Comparison of ENCODE assay signal across 11 mouse cellular contexts in genomic region chr7:91601307-91601706, GRCm38 (mm10).
DNase-seq lines count a peak whose midpoint lies in the region; ATAC-seq and TF ChIP-seq lines count a peak whose summit lies in the region.
"Had no signal": no experiment of that assay in that cellular context is flagged by ENCODE, and none has a peak within 500 bp of the region (broad histone marks: within the 10 kb centered on the region; RNA-seq: fewer than 3 reads in every experiment).

No protein-coding gene starts in this region.

- no peak for ATAC-seq in liver, embryonic 14.5 days (ENCODE audit: insufficient read depth)
- ATAC-seq in liver, embryonic 11.5 days (replicated peaks; ENCODE audit: low FRiP score): no peak
- peak; percentile 81 for ATAC-seq in common myeloid progenitor, adult 5-6 weeks (replicated peaks; ENCODE audit: low read depth, poor library complexity, severe bottlenecking)

- no peak for TF ChIP-seq EP300 in liver, embryonic 14.5 days (IDR thresholded peaks at IDR 0.05; ENCODE audit: low read depth)

- H3K27ac ChIP-seq in liver, embryonic 14.5 days: no peak overlapping the region
- no peak overlapping the region for H3K27ac ChIP-seq in liver, embryonic 11.5 days (ENCODE audit: low read depth, low read length)
- H3K27ac ChIP-seq: heart, embryonic 15.5 days; limb, embryonic 13.5 days had no signal

- no peak overlapping the region for H3K9ac ChIP-seq in liver, embryonic 14.5 days (replicated peaks)
- no peak overlapping the region for H3K9ac ChIP-seq in liver, embryonic 11.5 days (ENCODE audit: low read depth, low read length)
- H3K9ac ChIP-seq: heart, embryonic 15.5 days; limb, embryonic 13.5 days had no signal

- H3K9me3 ChIP-seq in liver, embryonic 14.5 days (ENCODE audit: control insufficient read depth, low read length): no peaks in the 10 kb centered on the region
- no peaks in the 10 kb centered on the region for H3K9me3 ChIP-seq in liver, embryonic 11.5 days (ENCODE audit: control insufficient read depth, low read length)
- H3K9me3 ChIP-seq: heart, embryonic 15.5 days; limb, embryonic 13.5 days had no signal

- no peaks in the 10 kb centered on the region for H3K36me3 ChIP-seq in liver, embryonic 14.5 days (replicated peaks; ENCODE audit: control insufficient read depth, insufficient read depth, low read depth)
- H3K36me3 ChIP-seq in liver, embryonic 11.5 days (ENCODE audit: control insufficient read depth, insufficient read depth, low read length): no peaks in the 10 kb centered on the region
- H3K36me3 ChIP-seq: heart, embryonic 15.5 days; limb, embryonic 13.5 days had no signal

- H3K4me1 ChIP-seq in liver, embryonic 14.5 days (replicated peaks; ENCODE audit: control insufficient read depth in 2 of 2, insufficient read depth in 2 of 2, low read length in 1 of 2): no peaks in the 10 kb centered on the region
- no peaks in the 10 kb centered on the region for H3K4me1 ChIP-seq in liver, embryonic 11.5 days (replicated peaks; ENCODE audit: control insufficient read depth, insufficient read depth, low read length)
- H3K4me1 ChIP-seq: heart, embryonic 15.5 days; limb, embryonic 13.5 days had no signal

- DNase-seq in cerebellum, postnatal 10 days: peak; percentile 47 to 50
- no peak for DNase-seq in cerebellum, adult 8-10 months
- no peak for DNase-seq in liver, embryonic 14.5 days (ENCODE audit: low read depth in 3 of 3, low spot score in 3 of 3)
- no peak for DNase-seq in liver, embryonic 11.5 days (ENCODE audit: low spot score)
- DNase-seq in retina, embryonic 14.5 days (ENCODE audit: low spot score): peak; percentile 55
- no peak for DNase-seq in gastrocnemius, postnatal 14 days
- DNase-seq in left cerebral cortex, postnatal 25 days (ENCODE audit: low spot score in 2 of 2): no peak

- H3K4me2 ChIP-seq in liver, embryonic 14.5 days (ENCODE audit: low read depth): no peak overlapping the region
- H3K4me2 ChIP-seq in liver, embryonic 11.5 days: no peak overlapping the region
- H3K4me2 ChIP-seq: heart, embryonic 15.5 days; limb, embryonic 13.5 days; midbrain, embryonic 11.5 days had no signal

- H3K4me3 ChIP-seq in liver, embryonic 14.5 days (ENCODE audit: insufficient read depth in 1 of 2, low read depth in 2 of 2, low read length in 2 of 2): no peak overlapping the region
- no peak overlapping the region for H3K4me3 ChIP-seq in liver, embryonic 11.5 days (ENCODE audit: low read depth, low read length)
- H3K4me3 ChIP-seq: heart, embryonic 15.5 days; limb, embryonic 13.5 days had no signal

- H3K27me3 ChIP-seq in liver, embryonic 14.5 days (ENCODE audit: control insufficient read depth, insufficient read depth, low read length): no peaks in the 10 kb centered on the region
- H3K27me3 ChIP-seq in liver, embryonic 11.5 days (replicated peaks; ENCODE audit: control insufficient read depth, insufficient read depth, low read length): no peaks in the 10 kb centered on the region
- H3K27me3 ChIP-seq: heart, embryonic 15.5 days; limb, embryonic 13.5 days had no signal

- intact Hi-C loops in gastrocnemius, postnatal 14 days (cut with DNase I; ENCODE audit: low total_unique reads): no loop called here
- intact Hi-C loops in left cerebral cortex, postnatal 25 days (cut with DNase I): loop anchor here (5.0 kb wide), 1 partner anchor 144 kb away; no protein-coding TSS in a partner anchor

- peak; percentile 12; the same call in 1 of the 2 replicates for TF ChIP-seq CTCF in liver, embryonic 14.5 days (IDR thresholded peaks at IDR 0.05; ENCODE audit: low read depth)

Comparison
In these comparisons a context has a peak if more than half of its experiments do, and no peak if none do; other contexts are left out.
1. DNase-seq: peak in cerebellum, postnatal 10 days (2 of 2) and retina, embryonic 14.5 days (single experiment); none in cerebellum, adult 8-10 months (single experiment), liver, embryonic 14.5 days (0 of 3), liver, embryonic 11.5 days (single experiment), gastrocnemius, postnatal 14 days (single experiment) and left cerebral cortex, postnatal 25 days (0 of 2).